Mouse (Mus musculus) CH12.LX (cell line): Measurements from ENCODE around the gene Fam69a. TPM values are rescaled to one million over a fixed set of nuclear protein-coding genes. Genes with fewer than 3 reads are reported as not detected.
A peak's percentile ranks its signal among the peaks of the same experiment; 100 is the strongest.

Experiments
- DNase-seq: peaks from one replicate; pipeline ENCODE4 v3.0.0-alpha.2; 2013; ENCODE audit errors: extremely low read depth
- H3K27ac ChIP-seq: 2 replicates; pipeline ENCODE4 v1.5.1; 2012; ENCODE audit warnings: low read depth, mild to moderate bottlenecking, control low read depth, moderate library complexity; ENCODE audit not compliant: insufficient read depth
- H3K27me3 ChIP-seq: replicated peaks from 2 replicates; pipeline ENCODE3; 2012; ENCODE audit warnings: inconsistent platforms
- H3K36me3 ChIP-seq, 2 experiments: replicated peaks in 1 of 2; 2 replicates each; pipeline versions ENCODE3 to v1.6.1; 2012; ENCODE audit warnings: inconsistent platforms in 1 of 2, low read length in 1 of 2, mild to moderate bottlenecking in 1 of 2, mixed read lengths in 1 of 2, moderate library complexity in 1 of 2; ENCODE audit not compliant: control insufficient read depth in 1 of 2, insufficient read depth in 1 of 2
- H3K4me1 ChIP-seq, 2 experiments: 2 replicates each; pipeline ENCODE4 v1.6.1; 2012; ENCODE audit warnings: inconsistent platforms in 1 of 2, moderate library complexity in 1 of 2; ENCODE audit not compliant: insufficient read depth in 2 of 2, control insufficient read depth in 1 of 2
- H3K4me2 ChIP-seq: 2 replicates; pipeline ENCODE4 v1.6.1; 2012; ENCODE audit warnings: low read depth, mild to moderate bottlenecking, control low read depth; ENCODE audit not compliant: poor library complexity, insufficient read depth, severe bottlenecking
- H3K4me3 ChIP-seq, 3 experiments: fragments of 150-350 bp in 1 of 3; sonication (generic) in 1 of 3; replicated peaks in 1 of 3; 2 replicates each; pipeline versions ENCODE3 to v1.5.1; 2011 to 2012; ENCODE audit warnings: low read depth in 2 of 3, low read length in 2 of 3, mild to moderate bottlenecking in 2 of 3, moderate library complexity in 2 of 3, control low read depth in 1 of 3, improper control_type of control experiment in 1 of 3, inconsistent platforms in 1 of 3, mixed read lengths in 1 of 3; ENCODE audit not compliant: poor library complexity in 1 of 3
- H3K79me2 ChIP-seq: replicated peaks from 2 replicates; pipeline ENCODE4 v1.6.1; 2012; ENCODE audit warnings: mild to moderate bottlenecking, moderate library complexity; ENCODE audit not compliant: control insufficient read depth, poor library complexity, insufficient read depth, severe bottlenecking; ENCODE audit errors: extremely low read depth
- H3K9ac ChIP-seq: 2 replicates; pipeline ENCODE4 v1.6.1; 2012; ENCODE audit warnings: low read depth, mild to moderate bottlenecking, control low read depth, moderate library complexity; ENCODE audit not compliant: insufficient read depth
- H3K9me3 ChIP-seq: replicated peaks from 2 replicates; pipeline ENCODE3; 2012; ENCODE audit warnings: low read length, inconsistent platforms, mixed read lengths
- BHLHE40 ChIP-seq: IDR thresholded peaks from 2 replicates; pipeline ENCODE4 v1.6.1; 2011; ENCODE audit warnings: mild to moderate bottlenecking, low read depth, low read length, improper control_type of control experiment
- CHD2 ChIP-seq: IDR thresholded peaks from 2 replicates; pipeline ENCODE4 v1.6.1; 2011; ENCODE audit warnings: low read length, improper control_type of control experiment
- CTCF ChIP-seq, 2 experiments: IDR thresholded peaks in 1 of 2; conservative IDR thresholded peaks in 1 of 2; 2 replicates each; pipeline ENCODE4 v1.5.1; 2011 to 2012; ENCODE audit warnings: low read depth in 2 of 2, low read length in 2 of 2, improper control_type of control experiment in 1 of 2, inconsistent platforms in 1 of 2, mild to moderate bottlenecking in 1 of 2, moderate library complexity in 1 of 2
- ETS1 ChIP-seq: conservative IDR thresholded peaks from 2 replicates; pipeline ENCODE4 v1.6.1; 2012; ENCODE audit warnings: low read depth, mild to moderate bottlenecking, inconsistent platforms, low read length, improper control_type of control experiment, moderate library complexity
- GABPA ChIP-seq: IDR thresholded peaks from 2 replicates; pipeline ENCODE4 v1.6.1; 2012; ENCODE audit warnings: low read depth, low read length, improper control_type of control experiment, inconsistent platforms; ENCODE audit not compliant: insufficient replicate concordance
- IRF4 ChIP-seq: IDR thresholded peaks from 2 replicates; pipeline ENCODE4 v1.6.1; 2014; ENCODE audit warnings: low read depth, mild to moderate bottlenecking, inconsistent platforms, low read length, improper control_type of control experiment
- KAT2A ChIP-seq: IDR thresholded peaks from 2 replicates; pipeline ENCODE4 v1.6.1; 2012; ENCODE audit warnings: low read length, improper control_type of control experiment, inconsistent platforms; ENCODE audit not compliant: insufficient replicate concordance
- MYC ChIP-seq: IDR thresholded peaks from 2 replicates; pipeline ENCODE4 v1.6.1; 2011; ENCODE audit warnings: low read depth, mild to moderate bottlenecking, improper control_type of control experiment, low read length
- PAX5 ChIP-seq: IDR thresholded peaks from 2 replicates; pipeline ENCODE4 v1.6.1; 2012; ENCODE audit warnings: low read length, inconsistent platforms, mixed read lengths
- POLR2A ChIP-seq: IDR thresholded peaks from 2 replicates; pipeline ENCODE4 v1.6.1; 2011; ENCODE audit warnings: low read depth, mild to moderate bottlenecking, improper control_type of control experiment, low read length
- POLR2AphosphoS2 ChIP-seq: IDR thresholded peaks from 2 replicates; pipeline ENCODE4 v1.6.1; 2011; ENCODE audit warnings: low read depth, low read length, improper control_type of control experiment
- RAD21 ChIP-seq: IDR thresholded peaks from 2 replicates; pipeline ENCODE4 v1.6.1; 2011; ENCODE audit warnings: low read depth, mild to moderate bottlenecking, low read length, improper control_type of control experiment, moderate library complexity
- SIN3A ChIP-seq: IDR thresholded peaks from 2 replicates; pipeline ENCODE4 v1.6.1; 2012; ENCODE audit warnings: low read length, improper control_type of control experiment, inconsistent platforms
- TBP ChIP-seq: conservative IDR thresholded peaks from 2 replicates; pipeline ENCODE4 v1.6.1; 2011; ENCODE audit warnings: low read depth, low read length, improper control_type of control experiment
- TCF12 ChIP-seq: IDR thresholded peaks from 2 replicates; pipeline ENCODE4 v1.6.1; 2014; ENCODE audit warnings: low read depth, mild to moderate bottlenecking, inconsistent platforms, low read length, improper control_type of control experiment
- USF1 ChIP-seq: IDR thresholded peaks from 2 replicates; pipeline ENCODE4 v1.6.1; 2014; ENCODE audit warnings: low read depth, mild to moderate bottlenecking, inconsistent platforms, low read length, improper control_type of control experiment
- ZKSCAN1 ChIP-seq: IDR thresholded peaks from 2 replicates; pipeline ENCODE4 v1.6.1; 2012; ENCODE audit warnings: low read depth, inconsistent platforms, low read length, improper control_type of control experiment, borderline replicate concordance
- dilution Hi-C: fragments of 300-500 bp; cut with MboI; formaldehyde crosslinking; loops from 2 replicates; pipeline ENCODE4 v1.14.3; 2020; ENCODE audit warnings: low sequenced_read_pairs; ENCODE audit not compliant: extremely low pct_unique_long_range_greater_than_20kb, extremely low pct_ligation_motif_present
- in situ Hi-C: fragments of 300-500 bp; cut with MboI; formaldehyde crosslinking; loops from 3 replicates; pipeline ENCODE4 v1.14.3; 2019; ENCODE audit warnings: low sequenced_read_pairs, low pct_ligation_motif_present, low pct_unique_long_range_greater_than_20kb, mixed read lengths
- polyA plus RNA-seq: library from polyadenylated mRNA; unstranded; fragments of >175 nt; gene quantifications from 2 replicates; pipeline ENCODE4 v1.2.1, GENCODE M21; 2012; ENCODE audit warnings: low read depth; ENCODE audit not compliant: insufficient read length
- total RNA-seq, 2 experiments: library from RNA; depleted of rRNA; stranded (reverse); fragments of 300-350 nt in 1 of 2; fragments of >200 nt in 1 of 2; gene quantifications; 2 replicates each; pipeline ENCODE4 v1.2.3; 2012 to 2014

The Fam69a gene
- total and polyA plus RNA-seq, 3 experiments, result 4.2 to 14.2 (median 6.5) TPM

DNA sequence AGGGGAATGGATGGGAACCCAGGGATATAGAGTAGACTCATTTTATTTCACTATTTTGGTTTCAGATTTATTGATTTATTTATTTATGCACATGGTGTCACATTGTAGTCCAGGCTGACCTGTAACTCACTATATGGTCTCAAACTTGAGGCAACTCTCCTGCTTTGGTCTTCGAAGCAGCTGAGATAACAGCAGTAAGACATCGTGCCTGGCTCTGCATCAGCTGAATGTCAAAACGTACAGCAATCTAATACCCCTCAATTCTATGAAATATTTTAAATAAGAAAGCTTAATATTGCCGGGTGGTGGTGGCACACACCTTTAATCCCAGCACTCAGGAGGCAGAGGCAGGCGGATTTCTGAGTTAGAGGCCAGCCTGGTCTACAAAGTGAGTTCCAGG is 75.9 kb downstream of the Fam69a start:
- TF ChIP-seq GABPA (no peak), CTCF (conservative IDR thresholded peaks at IDR 0.05 in 1 of 2, IDR thresholded peaks at IDR 0.05 in 1 of 2; ENCODE audit: low read depth in 2 of 2, low read length in 2 of 2) (no peak), TBP (no peak), SIN3A (no peak), ZKSCAN1 (no peak), RAD21 (no peak), IRF4 (no peak), PAX5 (no peak), POLR2A (no peak), USF1 (no peak), ETS1 (no peak), TCF12 (no peak), KAT2A (no peak), POLR2AphosphoS2 (no peak)
- H3K4me2 ChIP-seq, result no peak overlapping the region
- H3K9me3 ChIP-seq, result no peaks in the 10 kb centered on the region
- in situ Hi-C loops (no loop called here), dilution Hi-C loops (no loop called here)
- no peak overlapping the region for H3K27ac ChIP-seq
- H3K4me3 ChIP-seq, result no peak overlapping the region
- DNase-seq, result no peak
- H3K27me3 ChIP-seq, result no peaks in the 10 kb centered on the region
- H3K4me1 ChIP-seq, result no peaks in the 10 kb centered on the region
- peaks cover 3% of the 10 kb centered on the region for H3K79me2 ChIP-seq
- peaks cover 35 to 46% of the 10 kb centered on the region in 2 experiments for H3K36me3 ChIP-seq
- H3K9ac ChIP-seq, result no peak overlapping the region

DNA sequence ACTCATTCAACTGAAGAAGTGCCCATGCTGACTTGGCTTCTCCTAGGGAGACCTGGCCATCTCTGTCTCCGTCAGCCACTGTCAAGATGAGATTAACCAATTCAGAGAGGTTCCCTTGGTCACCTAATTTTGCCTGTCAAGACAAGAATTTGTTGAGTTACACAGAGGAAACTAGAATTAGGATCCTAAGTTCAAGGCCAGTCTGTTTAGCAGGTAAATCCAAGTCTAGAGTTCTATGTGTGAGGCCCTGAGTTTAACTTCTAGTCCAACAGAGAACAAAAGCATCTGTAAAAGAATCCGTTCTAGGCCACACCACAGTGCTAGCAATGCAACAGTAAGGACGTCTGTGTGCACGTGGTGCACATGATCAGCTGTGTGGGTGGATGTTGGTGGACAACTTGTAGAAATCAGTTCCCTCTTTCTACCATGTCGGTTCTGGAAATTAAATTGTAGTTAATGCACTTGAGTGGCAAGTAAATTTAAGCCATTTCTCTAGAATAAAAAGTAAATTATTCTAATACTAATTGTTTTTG is 76.7 kb downstream of the Fam69a start:
- H3K4me2 ChIP-seq, result no peak overlapping the region
- H3K9ac ChIP-seq, result no peak overlapping the region
- dilution Hi-C loops, result no loop called here
- peaks cover 0 to 3% of the 10 kb centered on the region in 2 experiments; a peak in 1 of 4 replicates for H3K4me1 ChIP-seq
- no peaks in the 10 kb centered on the region for H3K9me3 ChIP-seq
- DNase-seq, result peak; percentile 44
- TF ChIP-seq MYC (peak; percentile 15; the same call in 1 of the 2 replicates), POLR2AphosphoS2 (peak; percentile 19; the same call in 1 of the 2 replicates), PAX5 (no peak), CHD2 (0 out of 2 replicates have a peak, but pooled peaks have one; percentile 23), KAT2A (no peak), BHLHE40 (peak; percentile 50)
- no peaks in the 10 kb centered on the region for H3K27me3 ChIP-seq
- no peak overlapping the region for H3K27ac ChIP-seq
- H3K36me3 ChIP-seq, result peaks cover 41 to 54% of the 10 kb centered on the region in 2 experiments
- peaks cover 5% of the 10 kb centered on the region for H3K79me2 ChIP-seq
- in situ Hi-C loops, result no loop called here
- no peak overlapping the region for H3K4me3 ChIP-seq
